Mouse (Mus musculus) C2C12 (cell line): ENCODE measurements at regions not wholly inside any gene's neighbourhood (a gene's known extent, or its start where the extent isn't known, plus 50 kb on each side); places are given as distances from the start of the nearest gene placed in this dataset.
"Not testable (repeated sequence)": the region's sequence is repeated elsewhere in the genome, so short reads cannot be mapped to it uniquely, and the experiment has no call there.

Experiments
- H3K27me3 ChIP-seq: one replicate; pipeline ENCODE4 v1.6.1; 2011; ENCODE audit not compliant: control insufficient read depth, insufficient read depth, insufficient read length
- H3K36me3 ChIP-seq: one replicate; pipeline ENCODE4 v1.6.1; 2011; ENCODE audit not compliant: control insufficient read depth, insufficient read depth
- H3K4me3 ChIP-seq: one replicate; pipeline ENCODE4 v1.5.1; 2011; ENCODE audit warnings: mild to moderate bottlenecking, control low read depth; ENCODE audit not compliant: poor library complexity, insufficient read depth, severe bottlenecking
- H3K79me2 ChIP-seq: one replicate; pipeline ENCODE4 v1.6.1; 2011; ENCODE audit not compliant: control insufficient read depth, insufficient read depth
- H3K79me3 ChIP-seq: one replicate; pipeline ENCODE4 v1.6.1; 2011; ENCODE audit warnings: low read depth, control low read depth
- H3ac ChIP-seq: one replicate; pipeline ENCODE3; 2011; ENCODE audit warnings: low read depth; ENCODE audit not compliant: control insufficient read depth, insufficient read length
- CEBPB ChIP-seq: IDR thresholded peaks from one replicate; pipeline ENCODE4 v1.6.1; 2011; ENCODE audit warnings: low read depth, mild to moderate bottlenecking, control low read depth, moderate library complexity
- CTCF ChIP-seq: IDR thresholded peaks from one replicate; pipeline ENCODE4 v1.5.1; 2011; ENCODE audit not compliant: control insufficient read depth, insufficient read depth, insufficient read length
- FOSL1 ChIP-seq: IDR thresholded peaks from one replicate; pipeline ENCODE4 v1.8.0; 2011; ENCODE audit warnings: mild to moderate bottlenecking, low read length; ENCODE audit not compliant: poor library complexity, insufficient read depth, severe bottlenecking
- MAX ChIP-seq: IDR thresholded peaks from one replicate; pipeline ENCODE4 v1.6.1; 2011; ENCODE audit warnings: mild to moderate bottlenecking, control low read depth
- MYOD1 ChIP-seq: IDR thresholded peaks from one replicate; pipeline ENCODE4 v1.6.1; 2011; ENCODE audit warnings: low read depth; ENCODE audit not compliant: control insufficient read depth, insufficient read length
- MYOG ChIP-seq: IDR thresholded peaks from one replicate; pipeline ENCODE4 v1.6.1; 2011; ENCODE audit not compliant: control insufficient read depth, insufficient read length; ENCODE audit errors: extremely low read depth
- USF1 ChIP-seq: IDR thresholded peaks from one replicate; pipeline ENCODE4 v1.6.1; 2011; ENCODE audit warnings: low read depth, mild to moderate bottlenecking, control low read depth, moderate library complexity

- H3K36me3 ChIP-seq: no peaks in the 10 kb centered on the region
- H3K79me3 ChIP-seq: no peaks in the 10 kb centered on the region
- no peak overlapping the region for H3K4me3 ChIP-seq
- TF ChIP-seq CEBPB: no peak
- TF ChIP-seq MYOG: no peak
- no peak for TF ChIP-seq USF1
- no peak for TF ChIP-seq MAX
- TF ChIP-seq FOSL1: no peak
- no peak for TF ChIP-seq MYOD1
- no peak for TF ChIP-seq CTCF
- H3K27me3 ChIP-seq: no peaks in the 10 kb centered on the region
- no peaks in the 10 kb centered on the region for H3K79me2 ChIP-seq
- no peak overlapping the region for H3ac ChIP-seq
Observed at GRCm38 (mm10) chr3:117061831-117062230, 93.0 kb upstream of the Palmd start.

DNA sequence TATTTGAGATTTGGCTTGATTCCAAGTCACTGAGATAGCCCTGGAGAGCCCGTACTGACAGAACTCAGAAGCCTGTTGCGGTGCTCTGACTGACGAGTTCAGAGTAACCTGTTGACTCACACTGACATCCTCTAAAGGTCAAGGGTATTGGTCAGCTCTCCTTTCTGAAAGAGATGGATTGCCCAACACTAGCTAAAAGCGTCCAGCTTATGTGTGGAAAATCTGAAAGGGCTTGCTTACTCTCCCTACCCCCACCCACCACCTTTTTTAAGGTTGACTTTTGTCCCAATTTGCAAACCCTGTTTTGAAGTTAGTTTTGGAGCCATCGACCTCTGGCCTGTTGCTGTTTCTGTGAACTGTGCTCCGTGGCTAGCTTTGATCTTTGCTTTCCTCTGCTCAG is 92.4 kb upstream of the Palmd start:
- H3K79me2 ChIP-seq: no peaks in the 10 kb centered on the region
- no peak overlapping the region for H3ac ChIP-seq
- H3K79me3 ChIP-seq: no peaks in the 10 kb centered on the region
- H3K36me3 ChIP-seq: no peaks in the 10 kb centered on the region
- TF ChIP-seq CEBPB: no peak
- TF ChIP-seq FOSL1: no peak
- no peak for TF ChIP-seq USF1
- no peak for TF ChIP-seq MYOD1
- TF ChIP-seq MYOG: no peak
- TF ChIP-seq CTCF: no peak
- TF ChIP-seq MAX: no peak
- H3K27me3 ChIP-seq: no peaks in the 10 kb centered on the region
- no peak overlapping the region for H3K4me3 ChIP-seq

GRCm38 (mm10) chr3:117054711-117055110 is 85.9 kb upstream of the Palmd start:
- H3K27me3 ChIP-seq, H3K79me3 ChIP-seq, H3K36me3 ChIP-seq, H3ac ChIP-seq, H3K4me3 ChIP-seq, H3K79me2 ChIP-seq: not testable (repeated sequence)

DNA sequence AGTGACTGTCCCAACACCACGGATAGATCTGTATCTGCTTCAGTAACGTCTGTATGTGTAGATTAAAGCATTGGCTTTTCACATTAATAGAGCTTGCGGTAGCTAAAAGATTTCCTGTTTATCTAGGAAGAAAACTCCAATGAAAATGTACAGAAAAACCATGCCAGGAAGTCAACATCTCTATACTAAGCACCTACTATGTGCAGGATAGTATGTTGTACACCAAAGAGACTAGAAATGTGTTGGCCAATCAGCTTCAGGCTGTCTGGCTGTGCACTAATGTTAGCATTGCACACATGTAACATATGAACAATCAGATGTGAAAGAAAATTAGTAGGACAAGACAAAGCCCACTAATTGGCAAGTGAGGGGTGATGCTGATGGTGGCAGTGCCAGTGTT is 82.6 kb upstream of the Palmd start:
- Histone ChIP-seq H3K36me3 (no peaks in the 10 kb centered on the region), H3K27me3 (no peaks in the 10 kb centered on the region), H3K79me2 (no peaks in the 10 kb centered on the region), H3K4me3 (no peak overlapping the region), H3K79me3 (no peaks in the 10 kb centered on the region), H3ac (no peak overlapping the region)
- TF ChIP-seq MYOD1 (no peak), CEBPB (no peak), MYOG (no peak), USF1 (no peak), FOSL1 (no peak), CTCF (no peak), MAX (no peak)

GRCm38 (mm10) chr3:117050909-117051308 is 82.1 kb upstream of the Palmd start:
- H3K27me3 ChIP-seq: no peaks in the 10 kb centered on the region
- H3ac ChIP-seq: no peak overlapping the region
- TF ChIP-seq MAX (no peak), USF1 (no peak), MYOD1 (no peak), CEBPB (no peak), CTCF (no peak)

DNA sequence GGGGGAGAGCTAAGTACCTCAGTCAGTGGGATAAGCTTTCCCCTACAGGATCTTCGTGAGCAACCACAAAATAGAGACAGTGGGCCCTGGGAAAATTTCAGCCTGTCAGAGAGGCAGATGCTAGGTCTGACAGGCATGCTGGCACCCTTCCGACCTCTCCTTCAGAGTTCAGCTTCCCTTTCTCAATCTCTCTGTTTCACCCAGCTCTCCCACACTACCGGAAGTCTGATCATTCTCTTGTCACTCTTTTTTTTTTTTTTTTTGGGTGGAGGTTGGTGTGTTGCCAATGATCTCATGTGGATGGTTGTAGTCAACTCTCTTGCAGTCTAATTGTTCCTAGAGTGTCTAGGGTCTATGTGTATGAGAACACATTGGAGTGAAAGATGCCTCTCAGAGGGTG is 80.6 kb upstream of the Palmd start:
- TF ChIP-seq MYOD1 (no peak), USF1 (no peak), CTCF (no peak), CEBPB (no peak), FOSL1 (no peak)
- Histone ChIP-seq H3K36me3 (no peaks in the 10 kb centered on the region), H3K4me3 (no peak overlapping the region), H3K79me3 (no peaks in the 10 kb centered on the region), H3K79me2 (no peaks in the 10 kb centered on the region), H3ac (no peak overlapping the region), H3K27me3 (no peaks in the 10 kb centered on the region)

More at GRCm38 (mm10) chr3:117050909-117051308, 82.1 kb upstream of the Palmd start:
- H3K4me3 ChIP-seq: no peak overlapping the region
- no peaks in the 10 kb centered on the region for H3K79me3 ChIP-seq
- no peaks in the 10 kb centered on the region for H3K36me3 ChIP-seq
- no peaks in the 10 kb centered on the region for H3K79me2 ChIP-seq
